Mouse (Mus musculus) embryo, embryonic 11 days (tissue): ENCODE data around the gene Slc8a1.

Source experiments
- DNase-seq: peaks from one replicate; pipeline ENCODE4 v3.0.0-alpha.2; 2015

Slc8a1 gene

GRCm38 (mm10) chr17:81412736-81413135, 325.4 kb downstream of the Slc8a1 start:
- no peak for DNase-seq

DNA sequence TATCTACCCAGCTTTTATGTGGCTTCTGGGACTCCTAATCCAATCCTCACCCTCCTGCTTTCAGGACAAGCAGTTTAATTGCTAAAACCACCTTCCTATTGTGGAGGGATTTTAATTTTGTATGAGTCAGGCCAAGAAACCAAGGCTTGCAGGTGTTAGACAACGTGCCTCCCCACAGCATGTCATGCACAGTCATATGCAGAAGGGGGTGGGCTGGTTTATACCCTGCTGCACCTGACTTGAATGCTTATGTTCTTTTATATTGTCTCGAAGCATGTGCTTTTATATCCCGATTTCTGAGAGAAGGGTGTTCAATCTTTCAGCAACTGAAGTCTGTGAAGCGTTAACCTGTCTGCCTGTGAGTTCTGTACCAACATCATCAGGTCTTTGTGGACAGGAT, 334.0 kb downstream of the Slc8a1 start:
- DNase-seq = no peak

DNA sequence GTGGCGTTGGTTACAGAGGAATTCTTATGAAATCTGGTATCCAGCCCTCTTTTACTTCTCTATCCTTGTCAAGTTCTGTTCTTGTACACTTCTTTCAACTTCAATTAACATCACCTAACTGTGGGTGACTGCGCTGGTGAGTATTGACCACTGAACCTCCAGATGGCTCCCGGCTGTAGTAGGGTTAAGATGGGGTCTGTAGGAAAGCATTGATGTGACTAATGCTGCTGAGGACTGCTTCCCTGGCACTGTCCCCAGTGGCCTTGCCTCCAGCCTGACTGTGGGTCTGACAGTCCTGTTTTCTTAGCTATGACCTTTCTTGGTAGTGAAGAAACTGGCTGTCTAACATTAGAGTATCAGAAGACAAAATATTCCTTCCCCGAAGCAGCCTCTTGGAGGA, 335.1 kb downstream of the Slc8a1 start:
- no peak for DNase-seq

DNA sequence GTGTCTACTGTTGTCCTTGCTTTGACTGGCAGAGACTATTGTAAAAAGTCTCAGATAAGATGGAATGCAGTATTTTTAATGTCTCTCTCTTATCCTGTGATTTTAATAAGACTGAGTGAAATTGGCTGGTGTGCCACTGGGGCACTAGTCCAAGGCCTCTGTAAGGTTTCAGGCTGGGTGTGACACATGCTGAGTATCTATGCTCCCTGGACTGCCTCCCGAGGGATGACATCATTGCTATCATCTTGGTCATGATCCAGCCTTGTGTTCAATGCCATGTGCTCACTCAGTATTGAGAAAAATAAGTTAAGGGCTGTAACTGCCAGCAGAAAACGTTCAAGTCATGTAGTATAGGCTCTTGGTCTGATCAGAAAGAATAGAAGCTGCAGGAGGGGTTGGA, 335.5 kb downstream of the Slc8a1 start:
- no peak for DNase-seq

GRCm38 (mm10) chr17:81400377-81400776, 337.8 kb downstream of the Slc8a1 start:
- DNase-seq = no peak

DNA sequence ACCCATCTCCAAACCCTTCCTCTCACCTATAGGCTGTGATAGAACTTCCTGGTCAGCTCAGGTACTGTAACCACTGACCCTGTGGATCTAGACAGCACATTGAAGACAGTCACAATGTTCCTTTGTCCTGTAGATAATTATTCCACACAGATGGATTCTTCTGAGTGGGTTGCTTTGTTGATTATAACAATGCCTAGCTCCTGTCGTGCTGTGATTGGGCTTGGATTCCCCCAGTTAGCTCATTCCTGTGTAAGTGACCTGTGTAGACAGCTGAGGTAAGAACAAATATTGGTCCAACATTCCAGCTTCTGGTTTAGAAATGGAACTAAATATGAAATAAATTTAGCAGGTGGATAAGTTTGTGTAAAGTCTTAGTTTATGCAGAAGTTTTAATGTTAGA, 340.7 kb downstream of the Slc8a1 start:
- no peak for DNase-seq

GRCm38 (mm10) chr17:81394124-81394523, 344.1 kb downstream of the Slc8a1 start:
- DNase-seq = peak; percentile 14

DNA sequence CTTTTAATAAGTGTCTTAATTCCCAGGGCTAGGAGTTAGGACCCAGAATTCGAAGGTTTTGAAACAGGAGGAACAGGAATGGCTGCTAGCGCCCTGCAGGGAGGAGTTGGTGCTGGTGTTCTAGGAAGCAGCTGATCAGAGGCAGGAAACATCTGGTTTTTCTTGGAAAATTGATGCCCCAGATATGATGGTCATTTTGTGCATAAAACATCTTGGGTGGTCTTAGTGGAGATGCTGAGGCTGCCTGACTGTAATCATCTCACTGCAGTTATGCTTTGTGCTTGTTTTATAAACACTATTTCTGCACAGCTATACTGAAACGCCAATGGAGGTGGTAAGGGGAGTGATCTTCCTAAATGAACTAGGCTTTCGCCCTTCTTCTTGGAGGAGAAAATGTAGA, 345.1 kb downstream of the Slc8a1 start:
- DNase-seq = peak; percentile 28

DNA sequence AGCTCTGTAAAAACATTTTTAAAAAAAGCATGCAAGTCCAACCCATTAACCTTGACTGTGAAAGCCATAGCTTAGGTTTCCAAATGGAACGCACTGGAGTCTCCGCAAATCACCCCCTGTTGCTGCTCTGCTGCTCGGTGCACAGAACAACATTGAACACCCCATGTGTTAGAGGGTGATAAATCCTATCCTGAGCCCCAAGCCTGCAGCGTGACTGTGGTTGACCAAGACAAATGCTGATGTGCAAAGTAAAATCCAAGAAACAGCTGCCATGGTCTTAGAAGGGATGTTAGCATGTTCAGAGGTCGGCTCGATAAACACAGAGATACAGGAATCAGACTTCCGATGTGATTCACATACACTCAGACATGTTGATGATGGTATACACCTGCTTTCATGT, 346.7 kb downstream of the Slc8a1 start:
- DNase-seq = no peak

DNA sequence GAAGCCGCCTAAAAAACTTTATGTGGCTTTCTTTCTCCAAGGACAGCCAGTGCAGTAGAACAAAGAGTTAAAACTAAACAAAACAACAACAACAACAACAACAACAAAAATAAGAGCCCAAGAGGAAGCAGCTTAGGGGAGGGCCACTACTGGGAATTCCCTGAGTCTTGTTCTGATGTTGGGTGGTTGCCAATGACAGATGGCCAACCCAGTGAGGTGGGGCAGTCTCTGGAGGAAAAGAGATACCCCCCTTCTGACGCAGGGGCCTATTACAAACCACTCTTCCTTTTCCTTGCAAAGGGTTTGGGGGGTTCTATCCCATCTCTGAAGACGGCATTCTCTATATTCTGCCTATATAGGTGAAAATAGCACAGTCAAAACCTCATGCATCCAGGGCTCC, 347.4 kb downstream of the Slc8a1 start:
- DNase-seq = no peak

DNA sequence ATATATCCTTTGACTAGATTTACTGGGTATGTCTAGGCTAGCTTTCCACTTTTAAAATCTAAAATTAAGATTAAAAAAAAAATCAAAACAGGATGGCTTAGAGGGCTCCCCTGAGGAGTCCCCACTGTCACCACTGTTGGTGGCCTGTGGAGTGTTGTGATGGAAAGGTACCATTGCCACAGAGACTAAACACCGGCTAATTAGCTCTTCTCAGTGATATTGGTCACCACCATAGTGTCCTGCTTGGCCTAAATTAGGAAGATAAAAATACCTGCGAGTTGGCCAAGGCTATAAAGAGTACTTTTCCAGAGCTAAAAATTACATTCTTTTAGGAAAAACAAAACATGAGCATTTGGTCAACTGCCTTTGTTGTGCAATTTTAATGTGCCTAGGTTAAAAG, 352.1 kb downstream of the Slc8a1 start:
- DNase-seq = no peak

GRCm38 (mm10) chr17:81385476-81385875, 352.7 kb downstream of the Slc8a1 start:
- no peak for DNase-seq

GRCm38 (mm10) chr17:81383461-81383860, 354.7 kb downstream of the Slc8a1 start:
- no peak for DNase-seq

DNA sequence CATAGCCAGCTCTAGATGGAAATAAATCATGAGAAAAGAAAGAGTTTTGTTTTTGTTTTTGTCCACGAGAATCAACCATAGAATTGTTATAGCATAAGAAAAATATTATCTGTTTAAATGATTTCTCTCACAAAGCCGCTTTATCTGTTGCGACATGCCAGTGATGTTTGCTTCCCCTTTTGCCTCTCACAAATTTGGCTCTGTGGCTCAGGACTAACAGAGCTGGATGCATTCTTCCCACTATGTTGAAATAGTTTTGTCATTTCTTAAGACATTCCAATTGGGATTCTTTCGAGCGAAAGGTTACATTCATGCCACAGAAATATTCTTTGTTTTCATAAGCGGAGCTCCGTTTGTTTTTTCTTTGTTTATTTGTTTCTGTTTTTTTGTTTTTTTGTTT, 359.7 kb downstream of the Slc8a1 start:
- no peak for DNase-seq

DNA sequence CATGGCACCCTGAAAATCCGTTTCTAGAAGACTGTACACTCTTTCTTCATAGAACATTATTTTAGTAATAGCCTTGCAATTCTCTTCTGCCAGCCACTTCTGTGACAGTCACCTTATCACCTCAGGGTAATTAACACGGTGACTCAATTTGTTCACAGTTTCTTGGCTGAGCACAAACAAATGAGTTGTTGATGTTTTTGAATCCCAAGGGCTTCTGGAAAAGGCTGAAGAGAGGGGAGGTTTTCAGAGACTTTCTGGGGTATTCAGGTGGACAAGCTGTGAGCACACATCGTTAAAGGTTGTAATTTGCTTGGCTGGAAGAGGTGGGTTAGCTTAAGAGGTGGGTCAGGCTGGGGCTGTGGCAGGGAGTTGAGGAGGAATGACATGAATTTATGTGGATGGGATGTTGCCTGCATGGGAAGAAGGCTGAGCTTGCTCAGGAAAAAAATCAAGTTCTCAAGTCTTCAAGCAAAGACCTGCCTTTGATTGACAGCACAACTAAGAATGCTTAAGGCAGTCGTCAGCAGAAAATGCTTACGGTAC, 360.3 kb downstream of the Slc8a1 start:
- DNase-seq = no peak

- no peak for DNase-seq
These were observed 361.0 kb downstream of the Slc8a1 start for GRCm38 (mm10) chr17:81377195-81377594.

DNA sequence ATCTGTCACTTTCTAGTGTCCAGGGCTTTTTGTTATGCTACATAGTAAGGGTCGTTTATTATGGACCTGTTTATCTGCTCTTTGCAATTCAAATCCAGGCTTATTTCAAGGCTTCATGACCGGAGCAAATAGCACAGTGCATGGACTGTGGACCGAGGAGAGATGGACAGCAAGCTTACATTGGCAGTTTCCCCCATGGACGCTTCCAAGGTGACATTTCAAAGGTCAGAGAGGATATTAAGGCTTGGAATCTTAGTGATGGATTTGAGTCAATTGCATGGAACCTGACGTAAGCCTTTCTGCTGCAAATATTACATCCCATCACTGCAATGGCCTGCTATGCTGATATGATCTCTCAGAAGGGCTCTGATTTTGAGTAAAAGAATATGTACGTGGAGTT, 362.3 kb downstream of the Slc8a1 start:
- no peak for DNase-seq

DNA sequence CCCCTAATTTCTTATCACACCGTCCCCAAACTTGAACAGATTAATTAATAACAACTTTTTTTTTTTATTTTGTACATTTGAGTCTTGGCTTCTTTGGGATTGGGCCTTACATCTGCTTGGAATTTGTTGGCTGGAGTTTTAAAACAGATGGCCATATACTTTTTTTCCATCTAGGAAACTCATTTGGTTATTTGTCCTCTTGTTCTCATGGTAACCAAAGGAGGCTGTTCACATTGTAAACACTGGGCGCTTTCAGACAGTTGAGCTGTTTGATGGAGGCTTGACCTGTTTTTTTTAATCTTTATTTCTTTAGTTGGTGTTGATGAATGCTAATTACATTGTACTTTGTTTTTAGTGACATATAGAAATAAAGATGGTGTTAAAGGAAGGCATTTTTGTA, 369.1 kb downstream of the Slc8a1 start:
- DNase-seq = no peak

DNA sequence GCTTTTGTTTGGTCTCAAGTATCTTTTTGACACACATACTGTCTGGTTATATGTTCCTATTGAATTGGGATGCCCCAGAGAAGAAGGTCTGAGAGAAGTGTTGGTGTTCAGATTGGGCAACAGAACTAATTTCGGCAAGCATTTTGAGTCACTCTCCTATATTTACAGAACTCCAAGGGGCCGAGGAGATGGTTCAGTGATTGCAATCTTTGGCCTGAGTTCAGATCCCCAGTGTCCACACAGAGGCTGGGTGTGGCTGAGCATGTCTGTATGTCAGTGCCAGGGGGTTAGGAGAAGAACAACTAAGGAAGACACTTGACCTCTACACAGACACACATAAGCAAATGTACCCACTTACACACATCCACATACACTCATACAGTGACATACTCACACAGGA, 369.7 kb downstream of the Slc8a1 start:
- DNase-seq = no peak

DNA sequence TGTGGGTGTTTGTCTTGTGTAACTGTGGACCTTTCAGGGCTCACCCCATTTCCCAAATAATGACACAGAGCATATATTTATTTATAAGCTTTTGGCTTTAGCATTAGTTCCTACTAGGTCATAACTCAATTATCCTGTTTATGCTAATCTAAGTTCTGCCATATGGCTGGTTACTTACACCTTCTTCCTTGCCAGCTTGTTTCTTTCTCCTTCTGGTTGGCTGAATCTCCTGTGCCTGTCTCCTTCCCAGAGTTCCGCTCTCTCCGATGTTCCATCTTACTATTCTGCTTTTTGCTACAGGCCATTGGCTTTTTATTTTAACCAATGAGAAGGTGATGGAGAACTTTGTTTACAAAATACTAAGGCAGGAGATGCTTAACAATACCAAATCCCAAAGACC, 374.8 kb downstream of the Slc8a1 start:
- DNase-seq = no peak

DNA sequence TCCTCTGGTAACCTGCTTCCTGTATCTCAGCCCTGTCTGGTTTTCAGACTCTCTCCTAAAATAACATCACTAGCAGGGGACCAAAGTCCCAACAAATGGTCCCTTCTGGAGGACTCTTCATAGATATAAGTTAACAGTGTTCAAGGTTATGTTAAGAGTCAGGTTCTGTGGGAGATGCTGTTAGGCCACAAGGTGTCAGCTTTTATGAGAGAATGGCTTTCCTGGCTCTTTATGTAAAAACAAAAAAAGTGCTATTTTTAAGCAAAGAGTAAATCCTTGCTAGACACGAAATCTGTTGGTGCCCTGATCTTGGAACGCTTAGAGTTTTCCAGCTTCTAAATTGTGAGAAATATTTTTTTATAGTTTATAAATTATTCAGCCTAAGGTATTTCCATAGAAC, 377.6 kb downstream of the Slc8a1 start:
- no peak for DNase-seq

- DNase-seq = no peak
These were observed 378.1 kb downstream of the Slc8a1 start for GRCm38 (mm10) chr17:81360032-81360431.

- DNase-seq = peak; percentile 80
These were observed 402.0 kb downstream of the Slc8a1 start for GRCm38 (mm10) chr17:81336024-81336754.

GRCm38 (mm10) chr17:81335526-81335925, 402.7 kb downstream of the Slc8a1 start:
- DNase-seq = no peak
